Mouse (Mus musculus): Measurements from ENCODE around the gene Defa28. TPM values are rescaled to one million over a fixed set of nuclear protein-coding genes. Genes with fewer than 3 reads are reported as not detected.
"Not testable (repeated sequence)": the region's sequence is repeated elsewhere in the genome, so short reads cannot be mapped to it uniquely, and the experiment has no call there.

Gene Defa28
- not detected in 2 replicates for total RNA-seq (2014; rRNA removed; ENCODE audit: low replicate concordance)
- not detected in 2 replicates for polyA plus RNA-seq (2015; fragmentation: Nextera tagmentation; extraction: Ambion mirVana)

DNA sequence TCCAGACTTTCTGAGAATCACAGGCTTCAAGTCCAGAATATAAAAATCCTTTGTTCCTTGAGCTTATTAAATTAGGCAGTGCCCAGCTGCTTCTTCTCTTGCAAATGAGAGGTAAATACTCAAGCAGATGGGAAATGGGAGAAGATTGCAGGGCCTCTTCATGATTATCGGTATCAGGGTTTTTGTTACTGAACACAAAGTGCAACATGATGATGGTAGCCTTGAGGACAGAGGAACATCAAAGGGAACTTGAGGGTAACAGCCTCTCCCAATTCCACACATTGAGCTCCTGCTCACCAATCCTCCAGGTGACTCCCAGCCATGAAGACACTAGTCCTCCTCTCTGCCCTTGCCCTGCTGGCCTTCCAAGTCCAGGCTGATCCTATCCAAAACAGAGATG is at the start of gene Defa28:
Gene Defa28, plus strand, starts transcription at position 301 of the 400 bp plus-strand sequence.
- not testable (repeated sequence) for H3K27me3 ChIP-seq (ENCODE audit: control insufficient read depth, insufficient read depth, low read length); H3K4me2 ChIP-seq (ENCODE audit: low read depth, low read length); H3K4me1 ChIP-seq (ENCODE audit: control insufficient read depth, insufficient read depth); ATAC-seq (ENCODE audit: insufficient read depth, low read depth); H3K36me3 ChIP-seq (replicated peaks; ENCODE audit: control insufficient read depth, insufficient read depth, low read length); H3K9me3 ChIP-seq (replicated peaks; ENCODE audit: control insufficient read depth, low read length); H3K27ac ChIP-seq (ENCODE audit: low read depth); H3K9ac ChIP-seq (replicated peaks; ENCODE audit: low read depth, low read length); DNase-seq (ENCODE audit: low spot score); H3K4me3 ChIP-seq (ENCODE audit: low read depth, low read length)
- no CpG with 5 or more reads among the region's 1 CpGs for WGBS

GRCm38 (mm10) chr8:21565086-21565485 is 17.7 kb upstream of the Defa28 start, which contains the start of gene Defa37:
Defa37 (plus strand) TSS chr8:21565386.
- no CpG with 5 or more reads among the region's 1 CpGs for WGBS
- H3K9me3 ChIP-seq (replicated peaks; ENCODE audit: control insufficient read depth, low read length); H3K27me3 ChIP-seq (ENCODE audit: control insufficient read depth, insufficient read depth, low read length); ATAC-seq (ENCODE audit: insufficient read depth, low read depth); H3K4me2 ChIP-seq (ENCODE audit: low read depth, low read length); DNase-seq (ENCODE audit: low spot score); H3K4me3 ChIP-seq (ENCODE audit: low read depth, low read length); H3K36me3 ChIP-seq (replicated peaks; ENCODE audit: control insufficient read depth, insufficient read depth, low read length); H3K27ac ChIP-seq (ENCODE audit: low read depth); H3K9ac ChIP-seq (replicated peaks; ENCODE audit: low read depth, low read length); H3K4me1 ChIP-seq (ENCODE audit: control insufficient read depth, insufficient read depth): not testable (repeated sequence)

DNA sequence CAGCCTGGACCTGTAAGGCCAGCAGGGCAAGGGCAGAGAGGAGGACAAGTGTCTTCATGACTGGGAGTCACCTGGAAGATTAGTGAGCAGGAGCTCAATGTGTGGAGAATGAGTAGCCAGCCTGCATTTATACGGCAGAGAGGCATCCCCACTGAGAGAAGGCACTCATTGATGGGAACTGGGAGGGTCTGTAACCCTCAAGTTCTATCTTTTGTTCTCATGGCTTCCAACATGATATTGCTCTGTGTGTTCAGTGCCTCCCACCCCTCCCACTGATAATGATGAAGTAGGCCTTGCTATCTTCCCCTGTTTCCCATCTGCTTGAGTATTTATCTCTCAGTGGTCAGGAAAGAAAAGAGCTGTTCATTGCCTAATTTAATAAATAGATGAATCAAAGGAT is 11.6 kb downstream of the Defa28 start, which contains the start of gene Gm7861:
Gene Gm7861, minus strand, starts transcription at position 101 of the 400 bp plus-strand sequence.
- H3K4me3 ChIP-seq (ENCODE audit: low read depth, low read length); H3K27me3 ChIP-seq (ENCODE audit: control insufficient read depth, insufficient read depth, low read length); DNase-seq (ENCODE audit: low spot score); H3K36me3 ChIP-seq (replicated peaks; ENCODE audit: control insufficient read depth, insufficient read depth, low read length); H3K9ac ChIP-seq (replicated peaks; ENCODE audit: low read depth, low read length); ATAC-seq (ENCODE audit: insufficient read depth, low read depth); H3K4me2 ChIP-seq (ENCODE audit: low read depth, low read length); H3K9me3 ChIP-seq (replicated peaks; ENCODE audit: control insufficient read depth, low read length); H3K27ac ChIP-seq (ENCODE audit: low read depth); H3K4me1 ChIP-seq (ENCODE audit: control insufficient read depth, insufficient read depth): not testable (repeated sequence)
- no CpG with 5 or more reads among the region's 1 CpGs for WGBS

DNA sequence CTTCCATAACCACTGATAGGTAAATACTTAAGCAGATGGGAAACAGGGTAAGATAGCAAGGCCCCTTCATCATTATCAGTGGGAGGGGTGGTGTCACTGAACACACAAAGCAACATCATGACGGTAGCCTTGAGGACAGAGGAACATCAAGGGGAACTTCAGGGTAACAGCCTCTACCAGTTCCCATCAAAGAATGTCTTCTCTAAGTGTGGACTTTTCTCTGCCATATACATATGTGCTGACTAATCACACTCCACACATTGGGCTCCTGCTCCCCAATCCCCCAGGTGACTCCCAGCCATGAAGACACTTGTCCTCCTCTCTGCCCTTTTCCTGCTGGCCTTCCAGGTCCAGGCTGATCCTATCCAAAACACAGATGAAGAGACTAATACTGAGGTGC is 35.1 kb downstream of the Defa28 start, which contains the start of gene Defa26:
Gene Defa26, plus strand, starts transcription at position 301 of the 400 bp plus-strand sequence.
- not testable (repeated sequence) for H3K27me3 ChIP-seq (ENCODE audit: control insufficient read depth, insufficient read depth, low read length); H3K4me1 ChIP-seq (ENCODE audit: control insufficient read depth, insufficient read depth); ATAC-seq (ENCODE audit: insufficient read depth, low read depth); H3K36me3 ChIP-seq (replicated peaks; ENCODE audit: control insufficient read depth, insufficient read depth, low read length); H3K9ac ChIP-seq (replicated peaks; ENCODE audit: low read depth, low read length); H3K9me3 ChIP-seq (replicated peaks; ENCODE audit: control insufficient read depth, low read length); DNase-seq (ENCODE audit: low spot score); H3K4me3 ChIP-seq (ENCODE audit: low read depth, low read length); H3K27ac ChIP-seq (ENCODE audit: low read depth); H3K4me2 ChIP-seq (ENCODE audit: low read depth, low read length)
- WGBS: no CpG with 5 or more reads among the region's 1 CpGs

Other genes with a start within 250 kb of the Defa28 start
- gene Defa2, start 204.5 kb upstream of the Defa28 start, total RNA-seq (2014; rRNA removed; ENCODE audit: low replicate concordance): not detected in 2 replicates
- not detected in 2 replicates for gene Defa2, start 204.5 kb upstream of the Defa28 start, polyA plus RNA-seq (2015; fragmentation: Nextera tagmentation; extraction: Ambion mirVana)
- not detected in 2 replicates for gene Defa33, start 191.2 kb upstream of the Defa28 start, total RNA-seq (2014; rRNA removed; ENCODE audit: low replicate concordance)
- gene Defa33, start 191.2 kb upstream of the Defa28 start, polyA plus RNA-seq (2015; fragmentation: Nextera tagmentation; extraction: Ambion mirVana): not detected in 2 replicates
- gene Defa36, start 155.6 kb upstream of the Defa28 start, total RNA-seq (2014; rRNA removed; ENCODE audit: low replicate concordance): not detected in 2 replicates
- not detected in 2 replicates for gene Defa36, start 155.6 kb upstream of the Defa28 start, polyA plus RNA-seq (2015; fragmentation: Nextera tagmentation; extraction: Ambion mirVana)
- not detected in 2 replicates for gene Gm7849, start 126.4 kb upstream of the Defa28 start, total RNA-seq (2014; rRNA removed; ENCODE audit: low replicate concordance)
- gene Gm7849, start 126.4 kb upstream of the Defa28 start, polyA plus RNA-seq (2015; fragmentation: Nextera tagmentation; extraction: Ambion mirVana): not detected in 2 replicates
- not detected in 2 replicates for gene Defa20, start 73.7 kb upstream of the Defa28 start, total RNA-seq (2014; rRNA removed; ENCODE audit: low replicate concordance)
- gene Defa20, start 73.7 kb upstream of the Defa28 start, polyA plus RNA-seq (2015; fragmentation: Nextera tagmentation; extraction: Ambion mirVana): not detected in 2 replicates
- not detected in 2 replicates for gene Defa32, start 54.0 kb upstream of the Defa28 start, total RNA-seq (2014; rRNA removed; ENCODE audit: low replicate concordance)
- not detected in 2 replicates for gene Defa32, start 54.0 kb upstream of the Defa28 start, polyA plus RNA-seq (2015; fragmentation: Nextera tagmentation; extraction: Ambion mirVana)
- gene Defa37, start 17.6 kb upstream of the Defa28 start, total RNA-seq (2014; rRNA removed; ENCODE audit: low replicate concordance): not detected in 2 replicates
- not detected in 2 replicates for gene Defa37, start 17.6 kb upstream of the Defa28 start, polyA plus RNA-seq (2015; fragmentation: Nextera tagmentation; extraction: Ambion mirVana)
- gene Gm7861, start 11.5 kb downstream of the Defa28 start, total RNA-seq (2014; rRNA removed; ENCODE audit: low replicate concordance): not detected in 2 replicates
- gene Gm7861, start 11.5 kb downstream of the Defa28 start, polyA plus RNA-seq (2015; fragmentation: Nextera tagmentation; extraction: Ambion mirVana): not detected in 2 replicates
- not detected in 2 replicates for gene Defa26, start 35.2 kb downstream of the Defa28 start, total RNA-seq (2014; rRNA removed; ENCODE audit: low replicate concordance)
- gene Defa26, start 35.2 kb downstream of the Defa28 start, polyA plus RNA-seq (2015; fragmentation: Nextera tagmentation; extraction: Ambion mirVana): not detected in 2 replicates
- gene Defa17, start 72.8 kb downstream of the Defa28 start, total RNA-seq (2014; rRNA removed; ENCODE audit: low replicate concordance): not detected in 2 replicates
- gene Defa17, start 72.8 kb downstream of the Defa28 start, polyA plus RNA-seq (2015; fragmentation: Nextera tagmentation; extraction: Ambion mirVana): not detected in 2 replicates
- gene Defa34, start 82.8 kb downstream of the Defa28 start, total RNA-seq (2014; rRNA removed; ENCODE audit: low replicate concordance): not detected in 2 replicates
- not detected in 2 replicates for gene Defa34, start 82.8 kb downstream of the Defa28 start, polyA plus RNA-seq (2015; fragmentation: Nextera tagmentation; extraction: Ambion mirVana)
- gene AY761184, start 120.6 kb downstream of the Defa28 start, total RNA-seq (2014; rRNA removed; ENCODE audit: low replicate concordance): not detected in 2 replicates
- gene AY761184, start 120.6 kb downstream of the Defa28 start, polyA plus RNA-seq (2015; fragmentation: Nextera tagmentation; extraction: Ambion mirVana): not detected in 2 replicates
- not detected in 2 replicates for gene Defa24, start 151.5 kb downstream of the Defa28 start, total RNA-seq (2014; rRNA removed; ENCODE audit: low replicate concordance)
- not detected in 2 replicates for gene Defa24, start 151.5 kb downstream of the Defa28 start, polyA plus RNA-seq (2015; fragmentation: Nextera tagmentation; extraction: Ambion mirVana)
- not detected in 2 replicates for gene Defb50, start 240.5 kb downstream of the Defa28 start, total RNA-seq (2014; rRNA removed; ENCODE audit: low replicate concordance)
- gene Defb50, start 240.5 kb downstream of the Defa28 start, polyA plus RNA-seq (2015; fragmentation: Nextera tagmentation; extraction: Ambion mirVana): not detected in 2 replicates